Mouse (Mus musculus) midbrain, embryonic 16.5 days (tissue): Measurements from ENCODE around the gene Clcnka. TPM values are rescaled to one million over a fixed set of nuclear protein-coding genes. Genes with fewer than 3 reads are reported as not detected.

Experiments used
- ATAC-seq: fragments of 200-750 bp; cut with Nextera tagmentation; 2 replicates; pipeline ENCODE4 v1.8.0; 2017; ENCODE audit warnings: moderate TSS enrichment
- H3K27ac ChIP-seq: fragments of 300-500 bp; sonication (generic); 2 replicates; pipeline ENCODE4 v1.5.1; 2014; ENCODE audit warnings: mild to moderate bottlenecking, low read length, mixed read lengths
- H3K27me3 ChIP-seq: fragments of 300-500 bp; sonication (generic); 2 replicates; pipeline ENCODE4 v1.6.1; 2014; ENCODE audit warnings: low read depth, low read length, mixed read lengths; ENCODE audit not compliant: control insufficient read depth, insufficient read depth
- H3K36me3 ChIP-seq: fragments of 300-500 bp; sonication (generic); 2 replicates; pipeline ENCODE4 v1.6.1; 2014; ENCODE audit warnings: mild to moderate bottlenecking, low read length, moderate library complexity, mixed read lengths; ENCODE audit not compliant: control insufficient read depth, insufficient read depth
- H3K4me1 ChIP-seq: fragments of 300-500 bp; sonication (generic); 2 replicates; pipeline ENCODE4 v1.6.1; 2014; ENCODE audit warnings: mild to moderate bottlenecking, low read length, mixed read lengths; ENCODE audit not compliant: control insufficient read depth, insufficient read depth
- H3K4me2 ChIP-seq: fragments of 300-500 bp; sonication (generic); 2 replicates; pipeline ENCODE4 v1.6.1; 2014; ENCODE audit warnings: mild to moderate bottlenecking, low read length, mixed read lengths
- H3K4me3 ChIP-seq: fragments of 300-500 bp; sonication (generic); 2 replicates; pipeline ENCODE4 v1.5.1; 2014; ENCODE audit warnings: low read depth, mild to moderate bottlenecking, low read length, moderate library complexity, mixed read lengths
- H3K9ac ChIP-seq: fragments of 300-500 bp; sonication (generic); 2 replicates; pipeline ENCODE4 v1.6.1; 2014; ENCODE audit warnings: low read depth, low read length, mixed read lengths
- H3K9me3 ChIP-seq: fragments of 300-500 bp; sonication (generic); replicated peaks from 2 replicates; pipeline ENCODE4 v1.6.1; 2014; ENCODE audit warnings: mild to moderate bottlenecking, low read length, mixed read lengths; ENCODE audit not compliant: control insufficient read depth, poor library complexity, severe bottlenecking
- WGBS: fragments of 180-500 bp; shearing (Covaris S2); extraction: QIAGEN DNeasy Blood & Tissue Kit; methylation state at CpG from one replicate; pipeline ENCODE4 v1.1.7; 2014; 5-methylcytosine and 5-hydroxymethylcytosine counted together
- polyA plus RNA-seq: library from polyadenylated mRNA; unstranded; fragments of >200 nt; fragmentation: Nextera tagmentation; extraction: Ambion mirVana; gene quantifications from 2 replicates; pipeline ENCODE4 v1.2.1, GENCODE M21; 2015

Clcnka gene
- polyA plus RNA-seq, 1 experiment from 2014 or later: 0.19 TPM

DNA sequence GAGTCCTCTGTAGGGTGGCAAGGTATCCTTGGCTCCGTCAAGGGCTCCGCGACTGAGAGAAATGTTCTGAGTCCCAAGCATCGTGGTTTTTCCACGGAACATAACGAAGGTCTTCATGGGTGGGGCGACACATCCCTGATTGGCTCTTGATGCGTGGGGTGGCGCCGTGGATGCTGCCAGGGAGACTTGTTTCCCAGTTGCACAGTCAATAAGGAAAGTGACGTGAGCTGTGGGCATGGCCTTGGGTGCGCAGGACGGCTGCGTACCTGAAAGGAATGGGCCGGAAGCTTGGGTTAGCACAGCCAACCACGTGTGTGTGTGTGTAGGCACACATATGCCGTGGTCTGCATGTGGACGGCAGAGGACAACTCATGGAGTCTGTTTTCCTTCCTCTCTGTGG lies 34.7 kb upstream of the Clcnka start:
- no peak overlapping the region for H3K4me3 ChIP-seq
- ATAC-seq: no peak
- no peak overlapping the region for H3K27ac ChIP-seq
- H3K4me2 ChIP-seq: no peak overlapping the region
- 80% methylated on average over 18 of the region's 18 CpGs for WGBS
- no peaks in the 10 kb centered on the region for H3K9me3 ChIP-seq
- H3K27me3 ChIP-seq: no peaks in the 10 kb centered on the region; the same call in 1 of the 2 replicates
- no peak overlapping the region for H3K9ac ChIP-seq
- H3K4me1 ChIP-seq: no peaks in the 10 kb centered on the region
- H3K36me3 ChIP-seq: no peaks in the 10 kb centered on the region

DNA sequence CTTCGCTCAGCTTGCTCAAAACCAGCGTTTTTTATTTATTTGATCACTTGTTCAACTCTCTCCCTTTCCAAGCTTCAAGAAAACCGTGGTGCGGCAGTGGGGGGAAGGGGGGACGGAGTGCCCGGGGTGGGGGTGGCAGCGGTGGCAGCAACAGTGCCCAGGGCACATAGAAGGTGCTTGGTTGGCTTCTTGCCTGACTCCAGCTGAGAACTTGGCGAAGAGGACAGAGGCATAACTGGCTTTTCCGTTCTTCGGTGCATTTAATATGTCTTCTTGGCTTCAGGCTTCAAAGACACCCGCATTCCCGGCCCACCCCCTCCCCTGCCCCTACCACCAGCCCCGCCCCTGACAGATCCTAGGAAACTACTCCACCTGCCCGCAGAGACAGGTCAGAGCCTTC lies 34.1 kb upstream of the Clcnka start:
- Histone ChIP-seq H3K4me1 (no peaks in the 10 kb centered on the region), H3K4me2 (no peak overlapping the region), H3K9ac (no peak overlapping the region), H3K36me3 (no peaks in the 10 kb centered on the region), H3K9me3 (no peaks in the 10 kb centered on the region), H3K27me3 (no peaks in the 10 kb centered on the region; the same call in 1 of the 2 replicates), H3K27ac (no peak overlapping the region), H3K4me3 (no peak overlapping the region)
- 66% methylated on average over 14 of the region's 14 CpGs for WGBS
- ATAC-seq: no peak

DNA sequence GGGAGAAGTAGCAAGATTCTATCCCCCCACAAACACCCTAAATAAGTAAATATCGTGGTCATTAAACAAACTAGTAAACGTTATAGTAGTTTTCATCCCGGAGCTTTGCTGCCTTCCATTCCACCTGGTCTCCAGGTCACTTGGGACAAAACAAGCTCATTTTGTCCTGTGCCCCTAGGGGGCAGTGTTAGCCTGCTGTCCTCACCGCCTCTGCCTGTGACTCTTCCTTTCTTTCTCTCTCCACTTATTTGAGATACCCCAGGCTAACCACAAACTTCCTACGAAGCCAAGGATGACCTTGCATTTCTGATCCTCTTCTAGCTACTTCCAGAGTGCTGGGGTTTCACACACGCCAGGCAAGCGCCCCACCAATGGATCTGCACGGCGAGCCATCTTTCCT lies 32.5 kb upstream of the Clcnka start:
- ATAC-seq: no peak

DNA sequence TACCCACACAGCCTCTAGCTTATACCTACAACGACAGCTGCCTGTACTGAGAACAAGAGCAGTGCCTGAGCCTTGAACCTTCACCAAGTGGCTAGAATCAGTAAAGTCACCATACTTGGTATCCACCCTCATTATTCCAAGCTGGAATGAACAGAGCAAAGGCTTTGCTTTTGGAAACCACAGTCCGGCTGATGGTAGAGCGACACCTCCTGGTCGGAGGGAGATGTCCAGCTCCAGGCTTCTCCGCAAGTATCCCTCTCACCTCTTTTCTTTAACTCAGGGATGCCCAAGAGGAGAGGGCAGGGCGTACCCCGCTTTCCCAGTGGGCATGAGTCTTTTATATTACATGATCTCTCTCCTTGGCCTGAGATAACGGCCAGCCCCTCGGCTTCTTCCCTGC lies 31.3 kb upstream of the Clcnka start:
- 48% methylated on average over 9 of the region's 9 CpGs for WGBS

More for the DNA sequence above, 32.5 kb upstream of the Clcnka start:
- H3K4me2 ChIP-seq: no peak overlapping the region
- H3K9ac ChIP-seq: no peak overlapping the region
- H3K9me3 ChIP-seq: no peaks in the 10 kb centered on the region
- no peak overlapping the region for H3K4me3 ChIP-seq
- H3K27ac ChIP-seq: no peak overlapping the region
- no peaks in the 10 kb centered on the region for H3K36me3 ChIP-seq
- H3K27me3 ChIP-seq: no peaks in the 10 kb centered on the region; the same call in 1 of the 2 replicates
- H3K4me1 ChIP-seq: peaks cover 5% of the 10 kb centered on the region; the same call in 1 of the 2 replicates
- 42% methylated on average over 9 of the region's 9 CpGs for WGBS

DNA sequence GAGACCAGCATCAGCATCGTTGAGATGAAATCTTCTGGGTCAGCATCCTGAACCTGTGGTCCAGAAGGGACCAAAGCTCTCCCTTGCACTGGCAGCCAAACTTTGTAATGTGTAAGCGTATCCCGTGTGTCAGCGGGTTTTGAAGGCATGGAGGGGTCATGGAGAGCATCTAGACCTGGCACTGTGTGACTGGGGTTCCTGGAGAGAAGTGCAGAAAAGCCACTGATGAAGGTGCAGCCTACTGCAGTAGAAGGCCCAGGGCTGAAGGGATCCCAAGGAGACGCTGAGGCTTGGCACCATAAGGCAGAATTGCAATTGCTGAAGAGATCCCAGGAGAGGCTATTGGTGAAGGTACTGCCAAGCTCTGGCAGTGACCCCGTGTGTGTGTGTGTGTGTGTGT lies 30.9 kb upstream of the Clcnka start:
- Histone ChIP-seq H3K9ac (no peak overlapping the region), H3K9me3 (no peaks in the 10 kb centered on the region), H3K27ac (no peak overlapping the region), H3K36me3 (no peaks in the 10 kb centered on the region), H3K4me3 (no peak overlapping the region), H3K4me1 (peaks cover 11% of the 10 kb centered on the region), H3K4me2 (no peak overlapping the region), H3K27me3 (peaks cover 3% of the 10 kb centered on the region; the same call in 1 of the 2 replicates)
- 90% methylated on average over 6 of the region's 6 CpGs for WGBS
- ATAC-seq: no peak

More for the DNA sequence above, 31.3 kb upstream of the Clcnka start:
- no peak for ATAC-seq
- Histone ChIP-seq H3K4me3 (no peak overlapping the region), H3K27ac (no peak overlapping the region), H3K9me3 (no peaks in the 10 kb centered on the region), H3K27me3 (peaks cover 2% of the 10 kb centered on the region; the same call in 1 of the 2 replicates), H3K4me2 (no peak overlapping the region), H3K4me1 (peaks cover 11% of the 10 kb centered on the region), H3K36me3 (no peaks in the 10 kb centered on the region), H3K9ac (no peak overlapping the region)

DNA sequence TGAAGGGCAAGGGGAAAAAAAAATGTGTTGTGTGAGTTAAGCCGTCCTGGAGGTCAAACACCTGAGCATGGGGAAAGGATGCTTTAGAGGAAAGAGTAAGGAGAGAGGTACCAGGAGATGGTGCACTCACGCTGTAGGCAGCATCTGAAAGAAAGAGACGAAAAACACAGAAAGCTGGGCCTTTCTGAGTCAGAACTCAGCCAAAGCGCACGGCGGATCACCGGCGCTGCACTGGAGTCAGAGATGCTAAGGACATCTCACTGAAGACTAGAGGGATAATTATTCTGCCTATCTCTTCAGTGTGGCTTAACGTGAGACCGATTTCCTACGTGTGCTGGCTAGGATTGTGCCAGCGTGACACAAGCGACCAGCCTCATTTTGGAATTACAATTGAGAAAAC lies 29.4 kb upstream of the Clcnka start:
- no peak overlapping the region for H3K27ac ChIP-seq
- H3K36me3 ChIP-seq: no peaks in the 10 kb centered on the region
- 86% methylated on average over 13 of the region's 13 CpGs for WGBS
- no peak overlapping the region for H3K4me2 ChIP-seq
- no peak overlapping the region for H3K9ac ChIP-seq
- no peak overlapping the region for H3K4me3 ChIP-seq
- no peak for ATAC-seq
- peaks cover 11% of the 10 kb centered on the region for H3K4me1 ChIP-seq
- H3K9me3 ChIP-seq: no peaks in the 10 kb centered on the region
- peaks cover 3% of the 10 kb centered on the region; the same call in 1 of the 2 replicates for H3K27me3 ChIP-seq

DNA sequence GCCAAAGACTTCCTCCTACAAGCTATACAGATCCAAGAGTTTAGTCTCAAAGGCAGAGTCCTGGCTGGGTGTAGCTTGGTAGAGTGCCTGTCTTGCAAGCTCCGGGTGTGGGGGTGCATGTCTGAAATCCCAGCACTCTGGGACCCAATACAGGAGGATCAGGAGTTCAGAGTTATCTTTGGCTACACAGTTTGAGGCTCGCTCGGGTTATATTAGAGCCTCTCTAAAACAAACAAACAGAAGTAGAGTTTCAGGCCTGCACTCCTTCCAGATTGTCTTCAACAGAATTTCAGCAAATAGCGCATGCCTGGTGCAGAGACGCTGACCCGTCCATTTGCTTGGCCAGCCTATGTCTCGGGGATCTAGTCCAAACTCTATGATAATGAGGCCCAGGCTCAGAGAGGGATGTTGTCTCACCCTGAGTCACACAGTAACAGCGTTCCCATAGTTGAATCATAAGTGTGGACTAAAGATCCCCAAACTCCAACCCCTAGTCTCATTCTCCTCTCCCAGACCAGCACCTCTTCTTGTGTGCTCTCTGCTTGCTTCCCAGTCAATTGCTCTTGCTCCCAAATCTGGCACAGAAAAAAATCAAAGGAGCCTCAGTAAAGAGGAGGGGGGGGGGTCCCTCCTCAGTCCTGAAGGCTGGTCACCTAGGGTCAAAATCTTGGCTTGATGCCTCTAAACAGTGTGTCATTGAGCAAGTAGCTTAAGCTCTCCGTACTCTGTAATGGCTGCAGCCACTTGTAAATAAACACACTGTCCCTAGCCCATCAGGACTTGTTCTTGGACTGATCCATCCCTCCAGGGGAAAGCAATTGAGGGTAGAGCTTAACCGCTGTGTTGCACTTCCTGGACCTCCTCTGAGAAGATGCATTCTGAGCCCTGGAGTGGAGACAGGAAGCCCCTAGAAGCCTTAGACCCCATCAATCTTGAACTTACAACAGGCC lies 28.5 kb upstream of the Clcnka start:
- Histone ChIP-seq H3K27ac (no peak overlapping the region), H3K9ac (no peak overlapping the region), H3K4me2 (peak overlapping the region; percentile 81; the same call in 1 of the 2 replicates), H3K4me1 (peaks cover 11% of the 10 kb centered on the region), H3K4me3 (no peak overlapping the region), H3K36me3 (no peaks in the 10 kb centered on the region), H3K27me3 (peaks cover 3% of the 10 kb centered on the region; the same call in 1 of the 2 replicates), H3K9me3 (no peaks in the 10 kb centered on the region)
- no peak for ATAC-seq
- WGBS: 87% methylated on average over 10 of the region's 10 CpGs

DNA sequence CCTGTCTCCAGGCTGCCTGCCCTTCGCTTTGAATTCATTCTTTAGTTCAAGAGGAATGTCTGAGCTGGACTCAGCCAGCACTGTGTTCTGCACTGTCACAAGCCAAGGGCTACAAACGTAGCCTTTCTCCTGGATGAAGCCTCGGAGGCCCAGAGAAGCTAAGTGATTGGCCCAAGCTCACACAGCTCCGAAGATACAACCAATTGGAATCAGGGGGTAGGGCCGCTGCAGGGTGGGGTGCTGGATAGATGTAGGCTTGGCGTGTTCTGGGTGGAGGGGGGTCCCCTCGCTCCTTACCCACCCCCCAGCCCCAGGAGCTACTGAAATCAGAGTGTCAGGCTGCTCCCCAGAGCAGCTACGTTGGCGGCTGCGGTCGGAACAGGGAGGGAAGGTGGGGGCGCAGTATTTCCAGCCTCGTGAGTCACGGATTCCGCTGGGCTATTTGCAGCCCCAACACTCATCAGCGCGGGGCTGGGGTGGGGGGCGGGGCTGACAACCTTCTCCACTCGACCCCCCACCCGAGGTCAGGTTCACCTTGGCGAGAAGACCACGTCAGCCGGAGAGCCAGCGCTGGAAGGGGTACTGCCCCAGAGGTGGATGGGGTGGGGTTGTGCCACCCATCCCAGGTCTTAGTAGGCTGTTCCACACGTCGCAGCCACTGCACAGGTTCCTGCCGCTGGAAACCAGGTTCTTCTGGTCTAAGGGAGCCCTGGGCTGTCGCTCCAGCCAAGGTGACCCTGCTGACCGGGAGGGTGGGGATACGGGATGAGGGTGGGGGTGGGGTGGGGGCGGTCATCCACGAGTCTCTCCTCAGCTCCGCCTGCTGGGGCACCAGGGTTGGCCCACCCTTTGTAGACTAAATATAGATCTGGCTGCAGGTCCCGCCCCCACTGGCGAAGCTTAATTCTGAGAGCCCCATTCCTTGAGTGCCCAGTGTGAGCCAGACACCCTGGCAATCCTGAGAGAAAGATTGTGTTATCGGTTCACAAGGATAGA lies 27.3 kb upstream of the Clcnka start:
- H3K36me3 ChIP-seq: no peaks in the 10 kb centered on the region
- peak overlapping the region; percentile 4 for H3K27ac ChIP-seq
- peaks cover 3% of the 10 kb centered on the region; the same call in 1 of the 2 replicates for H3K27me3 ChIP-seq
- no peaks in the 10 kb centered on the region for H3K9me3 ChIP-seq
- peak; percentile 95 for ATAC-seq
- H3K4me2 ChIP-seq: peak overlapping the region; percentile 81
- WGBS: 3% methylated on average over 36 of the region's 36 CpGs
- peaks cover 11% of the 10 kb centered on the region for H3K4me1 ChIP-seq
- peak overlapping the region; percentile 52 for H3K4me3 ChIP-seq
- peak overlapping the region; percentile 72 for H3K9ac ChIP-seq
